Mouse (Mus musculus): ENCODE results near the gene Neurl1a. TPM values are rescaled to one million over a fixed set of nuclear protein-coding genes. Genes with fewer than 3 reads are reported as not detected.

Gene Neurl1a
- total and polyA plus RNA-seq, 3 experiments: 0.03 TPM; not detected in 2

GRCm38 (mm10) chr19:47224743-47225142, 46.1 kb downstream of the Neurl1a start:
- Histone ChIP-seq H3K36me3 (ENCODE audit: control insufficient read depth in 1 of 2, insufficient read depth in 2 of 2, low read length in 2 of 2) (no peaks in the 10 kb centered on the region), H3K9me3 (replicated peaks; ENCODE audit: insufficient read depth, low read length) (no peaks in the 10 kb centered on the region), H3K27me3 (ENCODE audit: control insufficient read depth in 1 of 2, insufficient read depth in 2 of 2, low read length in 2 of 2) (no peaks in the 10 kb centered on the region), H3K4me3 (ENCODE audit: control insufficient read depth in 1 of 2, insufficient read depth in 1 of 2, low read depth in 2 of 2, low read length in 2 of 2) (no peak overlapping the region), H3K9ac (ENCODE audit: control insufficient read depth, low read depth, low read length, poor library complexity, severe bottlenecking) (no peak overlapping the region), H3K27ac (ENCODE audit: control insufficient read depth, low read depth, low read length) (no peak overlapping the region), H3K4me1 (ENCODE audit: control insufficient read depth in 1 of 2, insufficient read depth in 2 of 2, low read length in 2 of 2) (peaks cover 0 to 2% of the 10 kb centered on the region in 2 experiments; a peak in 1 of 4 replicates), H3K79me2 (ENCODE audit: control insufficient read depth, insufficient read depth, low read length, poor library complexity) (no peaks in the 10 kb centered on the region)
- TF ChIP-seq EP300 (IDR thresholded peaks at IDR 0.05; ENCODE audit: low read depth in 1 of 2, low read length in 2 of 2) (no peak), ELF1 (IDR thresholded peaks at IDR 0.05; ENCODE audit: low read depth, low read length) (no peak), TBP (IDR thresholded peaks at IDR 0.05; ENCODE audit: low read depth, low read length) (no peak), MYC (IDR thresholded peaks at IDR 0.05; ENCODE audit: low read depth, low read length) (no peak), SMC3 (IDR thresholded peaks at IDR 0.05; ENCODE audit: low read depth, low read length) (no peak), ETS1 (IDR thresholded peaks at IDR 0.05; ENCODE audit: low read depth, low read length) (no peak), MAX (IDR thresholded peaks at IDR 0.05; ENCODE audit: low read length) (no peak), CHD1 (IDR thresholded peaks at IDR 0.05; ENCODE audit: low read depth, low read length) (no peak)
- DNase-seq (ENCODE audit: low read depth, low spot score): no peak

GRCm38 (mm10) chr19:47225791-47226190, 47.2 kb downstream of the Neurl1a start:
- H3K36me3 ChIP-seq (ENCODE audit: control insufficient read depth in 1 of 2, insufficient read depth in 2 of 2, low read length in 2 of 2): no peaks in the 10 kb centered on the region
- no peaks in the 10 kb centered on the region for H3K9me3 ChIP-seq (replicated peaks; ENCODE audit: insufficient read depth, low read length)
- H3K27me3 ChIP-seq (ENCODE audit: control insufficient read depth in 1 of 2, insufficient read depth in 2 of 2, low read length in 2 of 2): no peaks in the 10 kb centered on the region
- no peak for DNase-seq (ENCODE audit: low read depth, low spot score)
- no peak overlapping the region for H3K9ac ChIP-seq (ENCODE audit: control insufficient read depth, low read depth, low read length, poor library complexity, severe bottlenecking)
- H3K79me2 ChIP-seq (ENCODE audit: control insufficient read depth, insufficient read depth, low read length, poor library complexity): no peaks in the 10 kb centered on the region
- H3K27ac ChIP-seq (ENCODE audit: control insufficient read depth, low read depth, low read length): no peak overlapping the region
- H3K4me1 ChIP-seq (ENCODE audit: control insufficient read depth in 1 of 2, insufficient read depth in 2 of 2, low read length in 2 of 2): no peaks in the 10 kb centered on the region
- TF ChIP-seq POLR2A (IDR thresholded peaks at IDR 0.05; ENCODE audit: control insufficient read depth in 1 of 2, insufficient read depth in 1 of 2, low read depth in 1 of 2, low read length in 2 of 2, poor library complexity in 1 of 2) (no peak), E2F4 (IDR thresholded peaks at IDR 0.05; ENCODE audit: borderline replicate concordance, low read depth, low read length) (no peak), POLR2AphosphoS2 (IDR thresholded peaks at IDR 0.05; ENCODE audit: low read length) (no peak), USF1 (IDR thresholded peaks at IDR 0.05; ENCODE audit: low read depth, low read length) (no peak), ZMIZ1 (IDR thresholded peaks at IDR 0.05; ENCODE audit: low read depth, low read length) (no peak), MAX (IDR thresholded peaks at IDR 0.05; ENCODE audit: low read length) (no peak), ZKSCAN1 (IDR thresholded peaks at IDR 0.05; ENCODE audit: low read depth, low read length) (no peak), UBTF (IDR thresholded peaks at IDR 0.05; ENCODE audit: borderline replicate concordance, insufficient read depth, low read depth, low read length) (no peak), ZNF384 (IDR thresholded peaks at IDR 0.05; ENCODE audit: low read depth, low read length) (no peak), GABPA (IDR thresholded peaks at IDR 0.05; ENCODE audit: low read depth, low read length) (no peak), SMC3 (IDR thresholded peaks at IDR 0.05; ENCODE audit: low read depth, low read length) (no peak), MXI1 (IDR thresholded peaks at IDR 0.05; ENCODE audit: low read depth, low read length) (no peak)
- H3K4me3 ChIP-seq (ENCODE audit: control insufficient read depth in 1 of 2, insufficient read depth in 1 of 2, low read depth in 2 of 2, low read length in 2 of 2): no peak overlapping the region

Measured in MEL (cell line).